Mouse (Mus musculus) ES-E14 (cell line): ENCODE results near the gene Tyw5. TPM values are rescaled to one million over a fixed set of nuclear protein-coding genes. Genes with fewer than 3 reads are reported as not detected.

Source experiments
- DNase-seq: peaks from one replicate; pipeline ENCODE4 v3.0.0-alpha.2; 2013; ENCODE audit warnings: low read depth, low spot score
- H3K27ac ChIP-seq: 2 replicates; pipeline ENCODE4 v1.5.1; 2012; ENCODE audit warnings: low read depth, mild to moderate bottlenecking, low read length, moderate library complexity, mixed read lengths; ENCODE audit not compliant: poor library complexity, insufficient read depth, severe bottlenecking
- H3K36me3 ChIP-seq: 2 replicates; pipeline ENCODE4 v1.6.1; 2012; ENCODE audit warnings: mild to moderate bottlenecking, low read length, moderate library complexity, mixed read lengths; ENCODE audit not compliant: control insufficient read depth, poor library complexity, insufficient read depth, severe bottlenecking
- H3K4me1 ChIP-seq, 2 experiments: fragments of 150-350 bp in 1 of 2; sonication (generic) in 1 of 2; 2 replicates each; pipeline ENCODE4 v1.6.1; 2012; ENCODE audit warnings: low read length in 2 of 2, mild to moderate bottlenecking in 1 of 2, mixed read lengths in 1 of 2; ENCODE audit not compliant: control insufficient read depth in 2 of 2, insufficient read depth in 2 of 2, poor library complexity in 1 of 2
- H3K4me3 ChIP-seq, 2 experiments: fragments of 150-350 bp in 1 of 2; sonication (generic) in 1 of 2; 2 replicates each; pipeline ENCODE4 v1.5.1; 2012; ENCODE audit warnings: low read length in 2 of 2, low read depth in 1 of 2, mild to moderate bottlenecking in 1 of 2, mixed read lengths in 1 of 2; ENCODE audit not compliant: insufficient read depth in 1 of 2, poor library complexity in 1 of 2, severe bottlenecking in 1 of 2
- H3K9ac ChIP-seq: 2 replicates; pipeline ENCODE4 v1.6.1; 2012; ENCODE audit warnings: low read depth, mild to moderate bottlenecking, low read length, mixed read lengths; ENCODE audit not compliant: poor library complexity, insufficient read depth, severe bottlenecking
- H3K9me3 ChIP-seq: fragments of 150-350 bp; sonication (generic); 2 replicates; pipeline ENCODE4 v1.6.1; 2012; ENCODE audit warnings: low read depth, mild to moderate bottlenecking, low read length; ENCODE audit not compliant: control insufficient read depth, insufficient read depth
- CHD2 ChIP-seq: IDR thresholded peaks from 2 replicates; pipeline ENCODE4 v1.6.1; 2014; ENCODE audit warnings: mild to moderate bottlenecking, low read depth, low read length, inconsistent platforms
- HCFC1 ChIP-seq: IDR thresholded peaks from 2 replicates; pipeline ENCODE4 v1.6.1; 2012; ENCODE audit warnings: low read length, inconsistent platforms, borderline replicate concordance; ENCODE audit not compliant: insufficient read depth
- MAFK ChIP-seq: IDR thresholded peaks from 2 replicates; pipeline ENCODE4 v1.6.1; 2014; ENCODE audit warnings: mild to moderate bottlenecking, low read depth, low read length, inconsistent platforms; ENCODE audit not compliant: insufficient read depth
- ZC3H11A ChIP-seq: IDR thresholded peaks from 2 replicates; pipeline ENCODE4 v1.6.1; 2012; ENCODE audit warnings: low read depth, mild to moderate bottlenecking, inconsistent platforms, low read length, borderline replicate concordance
- ZNF384 ChIP-seq: IDR thresholded peaks from 2 replicates; pipeline ENCODE4 v1.6.1; 2012; ENCODE audit warnings: low read depth, low read length, inconsistent platforms
- in situ Hi-C, 2 experiments: fragments of 600-800 bp; cut with MboI; formaldehyde crosslinking; loops; one replicate each; pipeline ENCODE4 v1.15.1; 2025; ENCODE audit warnings: low sequenced_read_pairs in 2 of 2, inconsistent platforms in 1 of 2; ENCODE audit not compliant: unreplicated experiment in 2 of 2
- total RNA-seq: library from RNA; depleted of rRNA; stranded (reverse); fragments of 300-350 nt; gene quantifications from 2 replicates; pipeline ENCODE4 v1.2.3, GENCODE M21; 2012

Gene Tyw5
- total RNA-seq, 1 experiment = 25.5 TPM

DNA sequence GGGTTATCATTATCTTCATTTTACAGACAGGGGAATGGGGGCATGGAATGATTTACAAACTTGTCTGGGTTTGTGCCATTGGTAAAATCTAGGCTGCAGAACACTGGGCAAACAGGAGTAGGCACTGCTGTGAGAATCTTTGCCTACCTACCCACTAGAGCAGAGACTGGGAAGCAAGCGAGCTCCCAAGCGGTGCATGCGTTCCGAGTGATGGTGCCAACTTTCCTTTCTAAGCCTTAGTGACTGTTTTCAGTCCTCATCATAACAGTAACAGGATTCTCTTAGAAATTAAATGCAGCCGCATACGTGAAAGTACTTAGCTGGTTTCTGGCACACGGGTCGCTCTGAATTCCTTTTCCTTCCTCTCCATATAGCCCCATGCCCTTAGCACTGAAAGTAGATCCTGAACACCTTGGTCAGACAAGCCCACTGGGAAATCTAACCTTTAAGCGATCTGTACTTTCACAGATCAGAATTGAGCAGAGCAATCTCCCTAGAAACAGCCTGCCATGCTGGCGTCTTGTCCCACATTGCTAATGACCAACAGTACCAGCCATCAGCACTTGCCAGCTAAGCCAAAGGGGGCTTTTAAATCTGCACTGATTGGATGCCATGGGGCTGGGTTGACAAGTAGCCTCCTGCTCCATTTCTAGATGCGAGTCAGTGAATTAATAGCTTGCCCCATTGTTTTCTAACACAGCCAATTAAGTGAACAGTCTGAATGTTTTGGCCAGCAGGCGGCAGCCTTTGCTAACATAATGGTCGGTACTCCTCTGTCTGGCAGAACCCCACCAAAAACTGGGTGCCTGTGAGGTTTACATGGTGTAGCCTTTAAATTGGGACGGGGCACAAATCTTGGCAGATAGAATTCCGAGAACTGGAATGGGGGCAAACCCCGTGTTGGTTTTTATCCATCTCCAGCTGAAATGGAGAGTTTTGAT, 21.7 kb upstream of the Tyw5 start:
- no peaks in the 10 kb centered on the region for H3K9me3 ChIP-seq
- peak; percentile 99 for TF ChIP-seq ZC3H11A
- no peak for TF ChIP-seq CHD2
- no peak overlapping the region for H3K9ac ChIP-seq
- peak; percentile 69 for DNase-seq
- H3K36me3 ChIP-seq = no peaks in the 10 kb centered on the region
- H3K4me3 ChIP-seq = no peak overlapping the region
- in situ Hi-C loops = loop anchor here in 1 of 2 experiments (10.0 kb wide), 2 partner anchors 526 to 866 kb away; no protein-coding TSS in a partner anchor
- no peak overlapping the region for H3K27ac ChIP-seq
- H3K4me1 ChIP-seq = no peaks in the 10 kb centered on the region

DNA sequence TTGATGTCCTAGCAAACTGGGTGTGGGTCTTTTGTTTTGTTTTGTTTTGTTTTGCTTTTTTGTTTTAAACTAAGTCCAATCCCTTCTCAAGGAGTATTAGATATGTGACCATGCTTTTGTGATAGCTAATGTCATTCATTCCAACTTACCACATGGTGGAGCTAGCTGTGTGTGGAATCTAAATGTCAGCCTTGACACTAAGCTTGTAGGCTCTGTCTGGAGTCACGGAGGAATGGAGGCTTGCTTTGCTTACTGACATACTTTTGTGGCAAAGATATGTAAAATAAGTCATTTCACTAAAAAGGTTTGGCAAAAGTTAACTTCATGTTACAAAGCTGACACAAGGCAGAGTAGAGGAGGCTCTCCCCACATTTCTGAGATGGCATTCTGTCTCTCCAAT, 16.8 kb upstream of the Tyw5 start:
- in situ Hi-C loops = loop anchor here (10.0 to 25.0 kb wide), 3 partner anchors 531 to 871 kb away; partner anchors contain the start of gene Aox2 (in 1 of the 2)
- H3K27ac ChIP-seq = no peak overlapping the region
- no peak overlapping the region for H3K9ac ChIP-seq
- no peaks in the 10 kb centered on the region for H3K9me3 ChIP-seq
- peak; percentile 70 for TF ChIP-seq ZC3H11A
- no peak for TF ChIP-seq MAFK
- no peak for TF ChIP-seq CHD2
- no peak for TF ChIP-seq HCFC1
- no peak for TF ChIP-seq ZNF384
- H3K4me3 ChIP-seq = no peak overlapping the region
- peak; percentile 25 for DNase-seq
- H3K36me3 ChIP-seq = no peaks in the 10 kb centered on the region
- no peaks in the 10 kb centered on the region for H3K4me1 ChIP-seq

DNA sequence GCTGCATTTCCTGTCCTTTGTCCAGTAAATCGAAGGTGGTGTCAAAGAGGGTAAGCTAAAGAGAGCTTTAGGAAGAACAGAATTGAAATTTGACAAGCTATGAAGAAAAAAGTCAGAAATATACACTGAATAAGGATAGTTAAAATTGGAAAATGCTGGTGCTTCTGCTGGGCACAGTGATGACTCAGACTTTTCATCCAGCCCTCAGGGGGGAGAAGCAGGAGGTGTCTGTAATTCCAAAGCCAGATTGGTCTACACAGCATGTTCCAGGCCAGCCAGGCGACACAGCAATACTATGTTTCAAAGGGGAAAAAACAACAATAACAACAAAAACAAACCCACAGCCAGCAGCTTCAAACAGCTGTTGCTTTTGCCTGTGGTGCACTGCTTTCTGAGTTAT, 6.5 kb upstream of the Tyw5 start:
- TF ChIP-seq CHD2 (no peak), ZC3H11A (no peak), HCFC1 (no peak)
- Histone ChIP-seq H3K9me3 (no peaks in the 10 kb centered on the region), H3K9ac (no peak overlapping the region), H3K4me1 (no peaks in the 10 kb centered on the region), H3K36me3 (no peaks in the 10 kb centered on the region; the same call in 1 of the 2 replicates), H3K27ac (no peak overlapping the region), H3K4me3 (no peak overlapping the region)
- DNase-seq = no peak
- in situ Hi-C loops = loop anchor here in 1 of 2 experiments (25.0 kb wide), 1 partner anchor 874 kb away; the partner anchor contains the start of gene Aox2

DNA sequence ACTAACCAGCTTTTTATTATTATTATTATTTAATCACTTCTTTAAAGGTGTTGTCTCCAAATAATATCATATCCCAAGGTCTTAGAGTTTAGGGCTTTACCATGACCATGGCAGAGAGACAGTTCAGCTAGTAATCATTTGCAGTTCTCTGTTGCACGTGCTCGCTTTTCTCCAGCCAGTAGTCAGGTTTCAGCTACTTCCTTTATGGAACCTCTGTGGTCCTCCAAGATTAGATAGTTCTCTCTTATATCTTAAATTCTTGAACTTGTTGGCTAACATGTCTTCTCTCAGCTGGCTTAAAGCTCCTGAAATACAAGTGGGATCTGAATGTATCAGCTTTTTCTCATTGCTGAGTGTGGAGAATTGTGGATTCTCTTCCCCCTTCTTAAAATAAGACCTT, 2.1 kb upstream of the Tyw5 start:
- Histone ChIP-seq H3K4me1 (no peaks in the 10 kb centered on the region), H3K36me3 (no peaks in the 10 kb centered on the region; the same call in 1 of the 2 replicates), H3K9me3 (no peaks in the 10 kb centered on the region), H3K9ac (no peak overlapping the region), H3K4me3 (no peak overlapping the region), H3K27ac (no peak overlapping the region)
- no peak for TF ChIP-seq ZC3H11A
- no peak for TF ChIP-seq HCFC1
- in situ Hi-C loops = loop anchor here in 1 of 2 experiments (25.0 kb wide), 1 partner anchor 878 kb away; the partner anchor contains the start of gene Aox2
- DNase-seq = no peak
